Mouse (Mus musculus) cortical plate, adult 2 months (tissue): Measurements from ENCODE around the gene Evi2b.

Experiments used
- CTCF ChIP-seq: fragments of 200-500 bp; IDR thresholded peaks from 2 replicates; pipeline ENCODE4 v1.5.1; 2011; ENCODE audit warnings: mild to moderate bottlenecking, control low read depth, low read length; ENCODE audit not compliant: insufficient read depth; ENCODE audit errors: extremely low read depth
- POLR2A ChIP-seq: fragments of 200-500 bp; IDR thresholded peaks from 2 replicates; pipeline ENCODE4 v1.6.1; 2011; ENCODE audit warnings: mild to moderate bottlenecking, low read length, control low read depth; ENCODE audit not compliant: insufficient read depth; ENCODE audit errors: extremely low read depth

- TF ChIP-seq CTCF: no peak
- TF ChIP-seq POLR2A: no peak
These were observed 3.0 kb upstream of the Evi2b start for GRCm38 (mm10) chr11:79526549-79526948.
